18 mouse cellular contexts compared by ENCODE assay signal in genomic region chr17:44490164-44490794, GRCm38 (mm10).
DNase-seq lines count a peak whose midpoint lies in the region; ATAC-seq and TF ChIP-seq lines count a peak whose summit lies in the region.
"Had no signal": no experiment of that assay in that cellular context is flagged by ENCODE, and none has a peak within 500 bp of the region (broad histone marks: within the 10 kb centered on the region; RNA-seq: fewer than 3 reads in every experiment).

No protein-coding gene starts in this region.

- H3K9ac ChIP-seq in embryonic facial prominence, embryonic 11.5 days (replicated peaks; ENCODE audit: low read length) = no peak overlapping the region
- H3K9ac ChIP-seq in kidney, embryonic 15.5 days = no peak overlapping the region
- no peak overlapping the region for H3K9ac ChIP-seq in forebrain, postnatal 0 days
- H3K9ac ChIP-seq: embryonic facial prominence, embryonic 12.5 days; limb, embryonic 12.5 days; liver, embryonic 13.5 days; neural tube, embryonic 13.5 days had no signal

- no peaks in the 10 kb centered on the region for H3K27me3 ChIP-seq in embryonic facial prominence, embryonic 11.5 days (ENCODE audit: control insufficient read depth, insufficient read depth, low read length)
- no peaks in the 10 kb centered on the region for H3K27me3 ChIP-seq in kidney, embryonic 15.5 days
- H3K27me3 ChIP-seq in limb, embryonic 10.5 days (ENCODE audit: low read depth, poor library complexity, severe bottlenecking) = no peaks in the 10 kb centered on the region
- H3K27me3 ChIP-seq in forebrain, postnatal 0 days (ENCODE audit: insufficient read depth, low read length) = no peaks in the 10 kb centered on the region
- H3K27me3 ChIP-seq: embryonic facial prominence, embryonic 12.5 days; limb, embryonic 12.5 days; liver, embryonic 13.5 days; neural tube, embryonic 13.5 days had no signal

- no peak for TF ChIP-seq CTCF in forebrain, postnatal 0 days (IDR thresholded peaks at IDR 0.05; ENCODE audit: low read depth)

- DNase-seq in embryo, embryonic 10 days (ENCODE audit: low spot score) = peak; percentile 16
- DNase-seq in embryo, embryonic 9.5 days (ENCODE audit: extremely low spot score) = no peak
- peak; percentile 20 for DNase-seq in embryonic facial prominence, embryonic 11.5 days (ENCODE audit: low spot score)
- no peak for DNase-seq in limb, embryonic 10.5 days (ENCODE audit: low spot score)
- no peak for DNase-seq in forebrain, postnatal 0 days
- no peak for DNase-seq in right cerebral cortex, postnatal 10 days (ENCODE audit: low spot score in 2 of 2)
- no peak for DNase-seq in gastrocnemius, postnatal 25 days
- DNase-seq: cerebellum, adult 9-10 months; heart, adult 2 months; liver, embryonic 13.5 days; right cerebral cortex, postnatal 4 days; thymus, postnatal 36 days had no signal

- 51% methylated on average over 11 of the region's 11 CpGs for WGBS in embryonic facial prominence, embryonic 11.5 days
- WGBS in kidney, embryonic 15.5 days = 19% methylated on average over 11 of the region's 11 CpGs
- 34% methylated on average over 11 of the region's 11 CpGs for WGBS in limb, embryonic 10.5 days
- 83% methylated on average over 11 of the region's 11 CpGs for WGBS in forebrain, postnatal 0 days

- H3K4me3 ChIP-seq in embryonic facial prominence, embryonic 11.5 days (ENCODE audit: low read depth, low read length) = no peak overlapping the region
- H3K4me3 ChIP-seq in kidney, embryonic 15.5 days (replicated peaks) = no peak overlapping the region
- no peak overlapping the region for H3K4me3 ChIP-seq in limb, embryonic 10.5 days
- no peak overlapping the region for H3K4me3 ChIP-seq in forebrain, postnatal 0 days (ENCODE audit: low read depth, low read length)
- H3K4me3 ChIP-seq: embryonic facial prominence, embryonic 12.5 days; heart, adult 2 months; hindbrain, embryonic 10.5 days; limb, embryonic 12.5 days; liver, embryonic 13.5 days; megakaryocyte, embryonic 14.5 days; neural tube, embryonic 13.5 days had no signal

- ATAC-seq in embryonic facial prominence, embryonic 11.5 days (replicated peaks; ENCODE audit: insufficient number of reproducible peaks, low FRiP score, low TSS enrichment, low read depth) = no peak
- peak; percentile 75 for ATAC-seq in kidney, embryonic 15.5 days (replicated peaks; ENCODE audit: low FRiP score)
- no peak for ATAC-seq in forebrain, postnatal 0 days

- H3K4me2 ChIP-seq in embryonic facial prominence, embryonic 11.5 days (ENCODE audit: low read depth, low read length) = no peak overlapping the region
- H3K4me2 ChIP-seq in kidney, embryonic 15.5 days = 0 out of 2 replicates have a peak overlapping the region, but pooled peaks have one; percentile 6
- H3K4me2 ChIP-seq in forebrain, postnatal 0 days (ENCODE audit: low read depth) = no peak overlapping the region
- H3K4me2 ChIP-seq: embryonic facial prominence, embryonic 12.5 days; limb, embryonic 12.5 days; liver, embryonic 13.5 days; neural tube, embryonic 13.5 days had no signal

- no peaks in the 10 kb centered on the region for H3K36me3 ChIP-seq in embryonic facial prominence, embryonic 11.5 days (replicated peaks; ENCODE audit: control insufficient read depth, insufficient read depth, low read depth, low read length)
- H3K36me3 ChIP-seq in kidney, embryonic 15.5 days = no peaks in the 10 kb centered on the region
- no peaks in the 10 kb centered on the region for H3K36me3 ChIP-seq in limb, embryonic 10.5 days
- no peaks in the 10 kb centered on the region for H3K36me3 ChIP-seq in forebrain, postnatal 0 days (ENCODE audit: insufficient read depth)
- H3K36me3 ChIP-seq: embryonic facial prominence, embryonic 12.5 days; hindbrain, embryonic 10.5 days; limb, embryonic 12.5 days; liver, embryonic 13.5 days; neural tube, embryonic 13.5 days had no signal

- no peaks in the 10 kb centered on the region for H3K9me3 ChIP-seq in embryonic facial prominence, embryonic 11.5 days (replicated peaks; ENCODE audit: control insufficient read depth, low read length)
- H3K9me3 ChIP-seq in kidney, embryonic 15.5 days (replicated peaks) = no peaks in the 10 kb centered on the region
- H3K9me3 ChIP-seq in limb, embryonic 10.5 days (replicated peaks) = no peaks in the 10 kb centered on the region
- no peaks in the 10 kb centered on the region for H3K9me3 ChIP-seq in forebrain, postnatal 0 days (ENCODE audit: low read length)
- H3K9me3 ChIP-seq: embryonic facial prominence, embryonic 12.5 days; hindbrain, embryonic 10.5 days; limb, embryonic 12.5 days; liver, embryonic 13.5 days; megakaryocyte, embryonic 14.5 days; neural tube, embryonic 13.5 days had no signal

- H3K27ac ChIP-seq in embryonic facial prominence, embryonic 11.5 days (replicated peaks; ENCODE audit: low read depth, low read length) = no peak overlapping the region
- peak overlapping the region; percentile 66 for H3K27ac ChIP-seq in kidney, embryonic 15.5 days
- H3K27ac ChIP-seq in limb, embryonic 10.5 days = 0 out of 2 replicates have a peak overlapping the region, but pooled peaks have one; percentile 16
- H3K27ac ChIP-seq in forebrain, postnatal 0 days (ENCODE audit: low read depth, low read length) = no peak overlapping the region
- H3K27ac ChIP-seq: embryonic facial prominence, embryonic 12.5 days; heart, adult 2 months; hindbrain, embryonic 10.5 days; limb, embryonic 12.5 days; liver, embryonic 13.5 days; neural tube, embryonic 13.5 days had no signal

- H3K4me1 ChIP-seq in embryonic facial prominence, embryonic 11.5 days (ENCODE audit: control insufficient read depth, insufficient read depth, low read length) = no peaks in the 10 kb centered on the region
- H3K4me1 ChIP-seq in kidney, embryonic 15.5 days = peaks cover 16% of the 10 kb centered on the region
- peaks cover 9% of the 10 kb centered on the region for H3K4me1 ChIP-seq in limb, embryonic 10.5 days
- H3K4me1 ChIP-seq in forebrain, postnatal 0 days (ENCODE audit: insufficient read depth) = no peaks in the 10 kb centered on the region
- H3K4me1 ChIP-seq: hindbrain, embryonic 10.5 days; liver, embryonic 13.5 days; megakaryocyte, embryonic 14.5 days; neural tube, embryonic 13.5 days had no signal

Comparison
In these comparisons a context has a peak if more than half of its experiments do, and no peak if none do; other contexts are left out.
1. DNase-seq: peak in embryo, embryonic 10 days (single experiment) and embryonic facial prominence, embryonic 11.5 days (single experiment); none in embryo, embryonic 9.5 days (single experiment), limb, embryonic 10.5 days (single experiment), forebrain, postnatal 0 days (single experiment), right cerebral cortex, postnatal 10 days (0 of 2) and gastrocnemius, postnatal 25 days (single experiment).
2. H3K27ac ChIP-seq: peak in kidney, embryonic 15.5 days (single experiment) and limb, embryonic 10.5 days (single experiment); none in embryonic facial prominence, embryonic 11.5 days (single experiment) and forebrain, postnatal 0 days (single experiment).